Mouse (Mus musculus) adrenal gland, postnatal 14 days (tissue): ENCODE data around the gene Dcun1d2. TPM values are rescaled to one million over a fixed set of nuclear protein-coding genes. Genes with fewer than 3 reads are reported as not detected.

Source experiments
- total RNA-seq: library from RNA; stranded (reverse); gene quantifications from 2 replicates; pipeline ENCODE4 v1.2.3, GENCODE M21; 2021

Dcun1d2 gene
- total RNA-seq, 1 experiment from 2014 or later, result 23.1 TPM

Other genes starting within 250 kb of the Dcun1d2 start
- gene Proz, start 227.2 kb downstream of the Dcun1d2 start, total RNA-seq, result 1.0 and 28.4 TPM in 2 replicates
- 19.9 and 23.5 TPM in 2 replicates for gene Pcid2, start 182.7 kb downstream of the Dcun1d2 start, total RNA-seq
- gene Cul4a, start 182.5 kb downstream of the Dcun1d2 start, total RNA-seq, result 94.0 and 100 TPM in 2 replicates
- 348 and 368 TPM in 2 replicates for gene Lamp1, start 129.0 kb downstream of the Dcun1d2 start, total RNA-seq
- 7.9 and 9.2 TPM in 2 replicates for gene Grtp1, start 87.5 kb downstream of the Dcun1d2 start, total RNA-seq
- gene Adprhl1, start 34.0 kb downstream of the Dcun1d2 start, total RNA-seq, result 0.52 and 0.56 TPM in 2 replicates
- gene Tmco3, start 59 bp upstream of the Dcun1d2 start, total RNA-seq, result 21.5 and 23.7 TPM in 2 replicates
- 72.4 and 74.4 TPM in 2 replicates for gene Tfdp1, start 50.6 kb upstream of the Dcun1d2 start, total RNA-seq
- gene Atp4b, start 108.7 kb upstream of the Dcun1d2 start, total RNA-seq, result not detected in 2 replicates
- gene Grk1, start 117.0 kb upstream of the Dcun1d2 start, total RNA-seq, result 0.08 TPM in 1 of 2 replicates, not detected in the other
- 3.1 and 3.6 TPM in 2 replicates for gene Tmem255b, start 147.1 kb upstream of the Dcun1d2 start, total RNA-seq
- gene Gas6, start 206.4 kb upstream of the Dcun1d2 start, total RNA-seq, result 76.0 and 81.6 TPM in 2 replicates